Mouse (Mus musculus): ENCODE results near the gene Arfgap1. TPM values are rescaled to one million over a fixed set of nuclear protein-coding genes. Genes with fewer than 3 reads are reported as not detected.

Arfgap1 gene
- polyA plus RNA-seq, 1 experiment: 55.4 TPM

DNA sequence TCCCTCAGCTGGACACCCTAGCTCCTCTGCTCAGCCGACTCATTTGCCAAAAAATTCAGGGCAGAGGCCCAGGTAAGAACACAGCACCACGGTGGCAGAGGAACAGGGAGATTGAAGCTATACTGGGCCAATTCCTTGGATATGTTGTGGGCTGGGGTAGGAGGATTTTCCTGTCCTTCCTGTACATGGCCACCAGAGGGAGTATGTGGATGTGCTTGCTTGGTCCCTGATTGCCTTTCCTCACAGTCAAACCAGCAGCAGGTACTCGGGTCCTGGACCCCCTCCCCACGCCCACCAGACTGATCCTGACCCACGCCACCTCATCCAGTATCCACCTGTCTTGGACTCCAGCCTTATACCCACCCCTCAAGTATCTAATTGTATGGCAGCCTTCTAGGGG, 29.4 kb downstream of the Arfgap1 start:
- TF ChIP-seq USF1 (IDR thresholded peaks at IDR 0.05; ENCODE audit: low read depth) (no peak), MAX (IDR thresholded peaks at IDR 0.05; ENCODE audit: low read depth) (no peak), MYOG (IDR thresholded peaks at IDR 0.05; ENCODE audit: control insufficient read depth in 1 of 3, insufficient read depth in 1 of 3, insufficient read length in 2 of 3, low read depth in 2 of 3) (no peak), REST (IDR thresholded peaks at IDR 0.05; ENCODE audit: insufficient read depth, insufficient read length) (no peak), MYOD1 (IDR thresholded peaks at IDR 0.05; ENCODE audit: control insufficient read depth in 1 of 3, insufficient read length in 2 of 3, low read depth in 2 of 3) (no peak), SRF (IDR thresholded peaks at IDR 0.05; ENCODE audit: control insufficient read depth, insufficient read length, low read depth) (no peak), TCF3 (IDR thresholded peaks at IDR 0.05; ENCODE audit: insufficient read length, low read depth) (no peak), POLR2AphosphoS2 (IDR thresholded peaks at IDR 0.05; ENCODE audit: insufficient read length, low read depth) (no peak), POLR2A (IDR thresholded peaks at IDR 0.05; ENCODE audit: insufficient read length, low read depth) (no peak), TCF12 (IDR thresholded peaks at IDR 0.05; ENCODE audit: insufficient read depth, poor library complexity, severe bottlenecking) (no peak), CEBPB (IDR thresholded peaks at IDR 0.05; ENCODE audit: insufficient read depth, poor library complexity, severe bottlenecking) (no peak), E2F4 (IDR thresholded peaks at IDR 0.05; ENCODE audit: insufficient read depth) (no peak)
- H3K4me2 ChIP-seq (ENCODE audit: low read depth): no peak overlapping the region
- no peaks in the 10 kb centered on the region for H3K36me3 ChIP-seq (ENCODE audit: control insufficient read depth, insufficient read depth)
- no peak overlapping the region for H3K4me3 ChIP-seq
- peaks cover 28% of the 10 kb centered on the region for H3K27me3 ChIP-seq (ENCODE audit: control insufficient read depth, insufficient read depth, insufficient read length)
- no peaks in the 10 kb centered on the region for H3K79me2 ChIP-seq (ENCODE audit: control insufficient read depth, insufficient read depth)
- no peak overlapping the region for H3ac ChIP-seq (ENCODE audit: control insufficient read depth, insufficient read length)

DNA sequence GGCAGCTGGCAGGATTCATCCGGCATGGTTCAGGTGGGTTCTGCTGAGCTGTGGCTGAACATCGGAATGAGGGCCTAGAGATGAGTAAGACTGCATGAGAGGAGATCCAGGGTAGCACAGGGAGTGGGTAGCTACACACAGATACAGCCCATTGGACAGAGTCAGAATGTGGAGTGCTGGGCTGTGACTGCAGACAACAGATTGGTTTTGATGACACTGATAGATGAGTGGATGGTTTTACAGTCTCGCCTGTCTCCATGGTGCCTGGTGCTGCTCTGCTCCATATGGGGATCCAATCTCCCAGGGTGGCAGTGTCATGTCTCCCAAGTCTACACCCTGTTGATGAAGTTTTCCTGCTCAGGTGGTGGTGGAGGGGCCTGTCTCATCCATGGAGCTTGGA, 29.9 kb downstream of the Arfgap1 start:
- Histone ChIP-seq H3K27me3 (ENCODE audit: control insufficient read depth, insufficient read depth, insufficient read length) (peaks cover 33% of the 10 kb centered on the region), H3K4me2 (ENCODE audit: low read depth) (no peak overlapping the region), H3K4me3 (no peak overlapping the region), H3ac (ENCODE audit: control insufficient read depth, insufficient read length) (no peak overlapping the region), H3K36me3 (ENCODE audit: control insufficient read depth, insufficient read depth) (no peaks in the 10 kb centered on the region), H3K79me2 (ENCODE audit: control insufficient read depth, insufficient read depth) (no peaks in the 10 kb centered on the region)
- TF ChIP-seq SRF (IDR thresholded peaks at IDR 0.05; ENCODE audit: control insufficient read depth, insufficient read length, low read depth) (no peak), REST (IDR thresholded peaks at IDR 0.05; ENCODE audit: insufficient read depth, insufficient read length) (no peak), MAX (IDR thresholded peaks at IDR 0.05; ENCODE audit: low read depth) (no peak), MYOG (IDR thresholded peaks at IDR 0.05; ENCODE audit: control insufficient read depth in 1 of 3, insufficient read depth in 1 of 3, insufficient read length in 2 of 3, low read depth in 2 of 3) (no peak), MYOD1 (IDR thresholded peaks at IDR 0.05; ENCODE audit: control insufficient read depth in 1 of 3, insufficient read length in 2 of 3, low read depth in 2 of 3) (no peak), E2F4 (IDR thresholded peaks at IDR 0.05; ENCODE audit: insufficient read depth) (no peak), POLR2AphosphoS2 (IDR thresholded peaks at IDR 0.05; ENCODE audit: insufficient read length, low read depth) (no peak), USF1 (IDR thresholded peaks at IDR 0.05; ENCODE audit: low read depth) (no peak), TCF3 (IDR thresholded peaks at IDR 0.05; ENCODE audit: insufficient read length, low read depth) (no peak), TCF12 (IDR thresholded peaks at IDR 0.05; ENCODE audit: insufficient read depth, poor library complexity, severe bottlenecking) (no peak), CEBPB (IDR thresholded peaks at IDR 0.05; ENCODE audit: insufficient read depth, poor library complexity, severe bottlenecking) (no peak), POLR2A (IDR thresholded peaks at IDR 0.05; ENCODE audit: insufficient read length, low read depth) (no peak)

DNA sequence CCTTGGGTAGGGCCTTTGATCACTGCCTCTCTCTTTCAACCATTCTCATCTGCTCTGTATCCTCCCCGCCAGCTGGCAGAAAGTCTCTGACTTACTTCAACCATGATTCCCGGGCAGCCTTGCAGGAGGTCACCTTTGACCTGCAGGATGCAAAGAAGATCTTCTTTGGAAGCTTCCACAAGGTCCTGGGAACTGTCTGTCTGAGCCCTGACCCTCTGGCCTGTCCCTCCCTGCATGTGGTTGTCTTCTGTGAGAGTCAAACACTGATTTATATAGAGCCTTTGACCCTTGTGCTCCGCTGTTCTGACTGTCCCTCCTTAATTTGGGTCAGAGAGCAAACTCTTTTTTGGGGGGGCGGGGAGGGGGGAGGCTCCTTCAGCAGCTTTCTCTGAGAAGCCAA, 40.0 kb downstream of the Arfgap1 start:
- Histone ChIP-seq H3K27me3 (ENCODE audit: control insufficient read depth, insufficient read depth, insufficient read length) (peaks cover 59% of the 10 kb centered on the region), H3K79me2 (ENCODE audit: control insufficient read depth, insufficient read depth) (no peaks in the 10 kb centered on the region), H3K4me2 (ENCODE audit: low read depth) (no peak overlapping the region), H3ac (ENCODE audit: control insufficient read depth, insufficient read length) (no peak overlapping the region), H3K36me3 (ENCODE audit: control insufficient read depth, insufficient read depth) (no peaks in the 10 kb centered on the region), H3K4me3 (no peak overlapping the region)
- no peak for TF ChIP-seq REST (IDR thresholded peaks at IDR 0.05; ENCODE audit: insufficient read depth, insufficient read length)
- no peak for TF ChIP-seq CEBPB (IDR thresholded peaks at IDR 0.05; ENCODE audit: insufficient read depth, poor library complexity, severe bottlenecking)
- TF ChIP-seq MYOD1 (IDR thresholded peaks at IDR 0.05; ENCODE audit: control insufficient read depth in 1 of 3, insufficient read length in 2 of 3, low read depth in 2 of 3): no peak
- TF ChIP-seq POLR2A (IDR thresholded peaks at IDR 0.05; ENCODE audit: insufficient read length, low read depth): no peak
- no peak for TF ChIP-seq POLR2AphosphoS2 (IDR thresholded peaks at IDR 0.05; ENCODE audit: insufficient read length, low read depth)
- TF ChIP-seq TCF12 (IDR thresholded peaks at IDR 0.05; ENCODE audit: insufficient read depth, poor library complexity, severe bottlenecking): no peak
- TF ChIP-seq SRF (IDR thresholded peaks at IDR 0.05; ENCODE audit: control insufficient read depth, insufficient read length, low read depth): no peak

DNA sequence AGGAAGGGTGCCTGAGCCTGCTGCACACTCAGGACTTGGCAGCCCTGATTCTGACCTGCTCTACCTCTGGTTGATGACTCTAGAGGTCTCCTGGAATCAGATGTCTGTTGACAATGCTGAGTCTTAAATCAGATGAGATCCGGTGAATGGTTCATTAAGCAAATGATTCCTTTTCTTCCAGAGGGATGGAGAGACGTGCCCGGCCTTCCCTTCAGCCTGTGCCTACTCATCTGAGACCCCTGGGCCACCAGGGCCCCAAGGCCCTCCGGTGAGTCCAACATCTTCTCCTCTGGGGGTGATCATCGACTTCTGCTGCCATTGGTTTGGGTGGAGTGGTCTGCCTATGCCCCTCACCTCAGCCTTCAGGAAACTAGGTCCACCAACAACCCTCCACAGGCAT, 41.3 kb downstream of the Arfgap1 start:
- Histone ChIP-seq H3ac (ENCODE audit: control insufficient read depth, insufficient read length) (no peak overlapping the region), H3K4me2 (ENCODE audit: low read depth) (no peak overlapping the region), H3K36me3 (ENCODE audit: control insufficient read depth, insufficient read depth) (no peaks in the 10 kb centered on the region), H3K79me2 (ENCODE audit: control insufficient read depth, insufficient read depth) (no peaks in the 10 kb centered on the region), H3K27me3 (ENCODE audit: control insufficient read depth, insufficient read depth, insufficient read length) (peaks cover 62% of the 10 kb centered on the region), H3K4me3 (no peak overlapping the region)
- no peak for TF ChIP-seq MYOD1 (IDR thresholded peaks at IDR 0.05; ENCODE audit: control insufficient read depth in 1 of 3, insufficient read length in 2 of 3, low read depth in 2 of 3)
- TF ChIP-seq REST (IDR thresholded peaks at IDR 0.05; ENCODE audit: insufficient read depth, insufficient read length): no peak
- TF ChIP-seq TCF3 (IDR thresholded peaks at IDR 0.05; ENCODE audit: insufficient read length, low read depth): no peak
- no peak for TF ChIP-seq MAX (IDR thresholded peaks at IDR 0.05; ENCODE audit: low read depth)

DNA sequence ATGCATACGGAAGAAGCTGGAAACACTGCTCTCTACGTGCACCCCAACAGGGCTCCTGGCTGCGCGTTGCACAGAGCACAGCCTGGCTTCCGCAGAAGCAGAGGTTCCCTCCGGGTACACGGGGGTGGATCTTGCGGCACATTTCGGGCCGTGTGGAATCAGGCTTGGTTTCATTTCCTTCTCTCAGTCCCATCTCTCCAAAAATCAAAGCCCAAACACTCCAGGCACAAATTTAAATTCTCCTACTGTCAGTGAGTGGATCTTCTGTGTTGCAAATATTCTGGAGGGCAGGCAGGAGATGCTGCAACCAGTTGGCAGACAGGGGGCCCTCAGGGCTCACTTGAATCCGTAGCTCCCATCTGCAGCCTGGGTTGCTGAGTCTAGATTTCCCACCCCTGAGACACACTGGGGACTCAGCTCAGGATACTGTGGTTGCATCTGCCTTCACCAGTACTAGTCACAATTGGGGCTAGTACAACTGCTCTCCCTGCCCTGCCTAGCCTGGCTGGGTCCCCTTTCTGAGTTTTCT, 64.4 kb downstream of the Arfgap1 start:
- TF ChIP-seq TCF12 (IDR thresholded peaks at IDR 0.05; ENCODE audit: insufficient read depth, poor library complexity, severe bottlenecking) (no peak), USF1 (IDR thresholded peaks at IDR 0.05; ENCODE audit: low read depth) (no peak), MYOD1 (IDR thresholded peaks at IDR 0.05; ENCODE audit: control insufficient read depth in 1 of 3, insufficient read length in 2 of 3, low read depth in 2 of 3) (no peak), MAX (IDR thresholded peaks at IDR 0.05; ENCODE audit: low read depth) (no peak), REST (IDR thresholded peaks at IDR 0.05; ENCODE audit: insufficient read depth, insufficient read length) (no peak), SRF (IDR thresholded peaks at IDR 0.05; ENCODE audit: control insufficient read depth, insufficient read length, low read depth) (no peak), CEBPB (IDR thresholded peaks at IDR 0.05; ENCODE audit: insufficient read depth, poor library complexity, severe bottlenecking) (no peak), E2F4 (IDR thresholded peaks at IDR 0.05; ENCODE audit: insufficient read depth) (no peak), MYOG (IDR thresholded peaks at IDR 0.05; ENCODE audit: control insufficient read depth in 1 of 3, insufficient read depth in 1 of 3, insufficient read length in 2 of 3, low read depth in 2 of 3) (no peak), POLR2A (IDR thresholded peaks at IDR 0.05; ENCODE audit: insufficient read length, low read depth) (no peak), POLR2AphosphoS2 (IDR thresholded peaks at IDR 0.05; ENCODE audit: insufficient read length, low read depth) (no peak), TCF3 (IDR thresholded peaks at IDR 0.05; ENCODE audit: insufficient read length, low read depth) (no peak)
- Histone ChIP-seq H3K4me3 (no peak overlapping the region), H3K36me3 (ENCODE audit: control insufficient read depth, insufficient read depth) (no peaks in the 10 kb centered on the region), H3K4me2 (ENCODE audit: low read depth) (no peak overlapping the region), H3ac (ENCODE audit: control insufficient read depth, insufficient read length) (no peak overlapping the region), H3K27me3 (ENCODE audit: control insufficient read depth, insufficient read depth, insufficient read length) (peaks cover 87% of the 10 kb centered on the region), H3K79me2 (ENCODE audit: control insufficient read depth, insufficient read depth) (no peaks in the 10 kb centered on the region)

Measured in myocyte (in vitro differentiated cells).